Mouse (Mus musculus) heart, postnatal 0 days (tissue): Measurements from ENCODE around the gene Tbc1d16.

Experiments
- CTCF ChIP-seq: IDR thresholded peaks from 2 replicates; pipeline ENCODE4 v1.5.1; 2016; ENCODE audit warnings: antibody characterized with exemption, control low read depth, low read depth
- EP300 ChIP-seq: IDR thresholded peaks from 2 replicates; pipeline ENCODE4 v1.6.1; 2016; ENCODE audit warnings: antibody characterized with exemption, low read depth

GRCm38 (mm10) chr11:119159496-119159895 lies 68.8 kb downstream of the Tbc1d16 start:
- TF ChIP-seq CTCF (no peak), EP300 (no peak)
